Mouse (Mus musculus) MEL (cell line): ENCODE results near the gene Slc9a7. TPM values are rescaled to one million over a fixed set of nuclear protein-coding genes. Genes with fewer than 3 reads are reported as not detected.

Source experiments
- DNase-seq: peaks from one replicate; pipeline ENCODE4 v3.0.0; 2011; ENCODE audit warnings: low read depth, low spot score
- H3K27ac ChIP-seq: 2 replicates; pipeline ENCODE4 v1.5.1; 2012; ENCODE audit warnings: low read depth, mild to moderate bottlenecking, control low read depth, low read length, moderate library complexity; ENCODE audit not compliant: control insufficient read depth
- H3K27me3 ChIP-seq, 2 experiments: fragments of 150-350 bp in 1 of 2; sonication (generic) in 1 of 2; 2 replicates each; pipeline ENCODE4 v1.6.1; 2012; ENCODE audit warnings: low read length in 2 of 2, mild to moderate bottlenecking in 2 of 2, improper control_type of control experiment in 1 of 2, moderate library complexity in 1 of 2; ENCODE audit not compliant: insufficient read depth in 2 of 2, control insufficient read depth in 1 of 2
- H3K36me3 ChIP-seq, 2 experiments: 2 replicates each; pipeline ENCODE4 v1.6.1; 2012 to 2014; ENCODE audit warnings: low read length in 2 of 2, improper control_type of control experiment in 1 of 2, inconsistent platforms in 1 of 2, mild to moderate bottlenecking in 1 of 2; ENCODE audit not compliant: insufficient read depth in 2 of 2, control insufficient read depth in 1 of 2
- H3K4me1 ChIP-seq, 2 experiments: fragments of 150-350 bp in 1 of 2; sonication (generic) in 1 of 2; 2 replicates each; pipeline ENCODE4 v1.6.1; 2012; ENCODE audit warnings: low read length in 2 of 2, improper control_type of control experiment in 1 of 2, mild to moderate bottlenecking in 1 of 2; ENCODE audit not compliant: insufficient read depth in 2 of 2, control insufficient read depth in 1 of 2
- H3K4me3 ChIP-seq, 2 experiments: fragments of 150-350 bp in 1 of 2; sonication (generic) in 1 of 2; 2 replicates each; pipeline ENCODE4 v1.5.1; 2012; ENCODE audit warnings: low read depth in 2 of 2, low read length in 2 of 2, mild to moderate bottlenecking in 2 of 2, moderate library complexity in 2 of 2, control low read depth in 1 of 2, improper control_type of control experiment in 1 of 2; ENCODE audit not compliant: control insufficient read depth in 1 of 2, insufficient read depth in 1 of 2
- H3K79me2 ChIP-seq: 2 replicates; pipeline ENCODE4 v1.6.1; 2012; ENCODE audit warnings: mild to moderate bottlenecking, low read length, moderate library complexity; ENCODE audit not compliant: control insufficient read depth, poor library complexity, insufficient read depth
- H3K9ac ChIP-seq: 2 replicates; pipeline ENCODE4 v1.6.1; 2012; ENCODE audit warnings: low read depth, mild to moderate bottlenecking, control low read depth, low read length, moderate library complexity; ENCODE audit not compliant: control insufficient read depth, poor library complexity, severe bottlenecking
- H3K9me3 ChIP-seq: fragments of 150-350 bp; sonication (generic); replicated peaks from 2 replicates; pipeline ENCODE4 v1.6.1; 2012; ENCODE audit warnings: mild to moderate bottlenecking, low read length, improper control_type of control experiment, moderate library complexity; ENCODE audit not compliant: insufficient read depth
- BHLHE40 ChIP-seq: IDR thresholded peaks from 2 replicates; pipeline ENCODE4 v1.6.1; 2012; ENCODE audit warnings: low read depth, mild to moderate bottlenecking, inconsistent platforms, low read length, improper control_type of control experiment, borderline replicate concordance
- CTCF ChIP-seq, 3 experiments: IDR thresholded peaks in 2 of 3; conservative IDR thresholded peaks in 1 of 3; 2 replicates each; pipeline ENCODE4 v1.5.1; 2011 to 2012; ENCODE audit warnings: low read length in 3 of 3, low read depth in 2 of 3, mild to moderate bottlenecking in 2 of 3, improper control_type of control experiment in 1 of 3, inconsistent platforms in 1 of 3, mixed read lengths in 1 of 3, moderate library complexity in 1 of 3; ENCODE audit not compliant: control insufficient read depth in 1 of 3, insufficient read depth in 1 of 3, poor library complexity in 1 of 3, severe bottlenecking in 1 of 3
- E2F4 ChIP-seq: IDR thresholded peaks from 2 replicates; pipeline ENCODE4 v1.6.1; 2011; ENCODE audit warnings: low read depth, low read length, improper control_type of control experiment, borderline replicate concordance
- GABPA ChIP-seq: IDR thresholded peaks from 2 replicates; pipeline ENCODE4 v1.6.1; 2012; ENCODE audit warnings: low read depth, mild to moderate bottlenecking, inconsistent platforms, low read length, improper control_type of control experiment, moderate library complexity
- JUND ChIP-seq: IDR thresholded peaks from 2 replicates; pipeline ENCODE4 v1.6.1; 2011; ENCODE audit warnings: low read depth, mild to moderate bottlenecking, improper control_type of control experiment, low read length
- MAFK ChIP-seq: IDR thresholded peaks from 2 replicates; pipeline ENCODE4 v1.6.1; 2011; ENCODE audit warnings: low read depth, mild to moderate bottlenecking, low read length, improper control_type of control experiment, borderline replicate concordance
- MAZ ChIP-seq: IDR thresholded peaks from 2 replicates; pipeline ENCODE4 v1.6.1; 2012; ENCODE audit warnings: low read depth, mild to moderate bottlenecking, inconsistent platforms, low read length, improper control_type of control experiment
- NELFE ChIP-seq: IDR thresholded peaks from 2 replicates; pipeline ENCODE4 v1.6.1; 2011; ENCODE audit warnings: low read depth, low read length, improper control_type of control experiment
- NRF1 ChIP-seq: IDR thresholded peaks from 2 replicates; pipeline ENCODE4 v1.6.1; 2014; ENCODE audit warnings: low read depth, mild to moderate bottlenecking, inconsistent platforms, low read length, improper control_type of control experiment, moderate library complexity; ENCODE audit not compliant: poor library complexity, insufficient read depth, severe bottlenecking
- POLR2A ChIP-seq, 2 experiments: IDR thresholded peaks; 2 replicates each; pipeline ENCODE4 v1.6.1; 2011 to 2012; ENCODE audit warnings: low read length in 2 of 2, mild to moderate bottlenecking in 2 of 2, control low read depth in 1 of 2, improper control_type of control experiment in 1 of 2, low read depth in 1 of 2, moderate library complexity in 1 of 2; ENCODE audit not compliant: control insufficient read depth in 1 of 2, insufficient read depth in 1 of 2, poor library complexity in 1 of 2
- POLR2AphosphoS2 ChIP-seq: IDR thresholded peaks from 2 replicates; pipeline ENCODE4 v1.6.1; 2011; ENCODE audit warnings: low read length, improper control_type of control experiment
- RAD21 ChIP-seq: IDR thresholded peaks from 2 replicates; pipeline ENCODE4 v1.6.1; 2011; ENCODE audit warnings: mild to moderate bottlenecking, low read depth, low read length, improper control_type of control experiment
- RCOR1 ChIP-seq: IDR thresholded peaks from 2 replicates; pipeline ENCODE4 v1.6.1; 2012; ENCODE audit warnings: low read depth, mild to moderate bottlenecking, inconsistent platforms, low read length, improper control_type of control experiment
- SIN3A ChIP-seq: IDR thresholded peaks from 2 replicates; pipeline ENCODE4 v1.6.1; 2012; ENCODE audit warnings: low read length, improper control_type of control experiment, inconsistent platforms
- SMC3 ChIP-seq: IDR thresholded peaks from 2 replicates; pipeline ENCODE4 v1.6.1; 2011; ENCODE audit warnings: low read depth, low read length, improper control_type of control experiment
- UBTF ChIP-seq: IDR thresholded peaks from 2 replicates; pipeline ENCODE4 v1.6.1; 2012; ENCODE audit warnings: low read depth, mild to moderate bottlenecking, inconsistent platforms, low read length, improper control_type of control experiment, moderate library complexity, borderline replicate concordance; ENCODE audit not compliant: insufficient read depth
- ZKSCAN1 ChIP-seq: IDR thresholded peaks from 2 replicates; pipeline ENCODE4 v1.6.1; 2012; ENCODE audit warnings: low read depth, mild to moderate bottlenecking, inconsistent platforms, low read length, improper control_type of control experiment, moderate library complexity
- ZNF384 ChIP-seq: IDR thresholded peaks from 2 replicates; pipeline ENCODE4 v1.6.1; 2012; ENCODE audit warnings: low read depth, mild to moderate bottlenecking, inconsistent platforms, low read length, improper control_type of control experiment
- polyA plus RNA-seq, 2 experiments: library from polyadenylated mRNA; stranded (reverse) in 1 of 2; unstranded in 1 of 2; fragments of >175 nt in 1 of 2; fragments of >200 nt in 1 of 2; gene quantifications; 2 replicates each; pipeline versions ENCODE4 v1.2.1 to v1.2.4; 2012; ENCODE audit warnings: low replicate concordance in 2 of 2, low read depth in 1 of 2; ENCODE audit not compliant: insufficient read length in 2 of 2, insufficient read depth in 1 of 2, missing spikeins in 1 of 2
- total RNA-seq: library from RNA; depleted of rRNA; stranded (reverse); fragments of 300-350 nt; gene quantifications from 2 replicates; pipeline ENCODE4 v1.2.3, GENCODE M21; 2012

The Slc9a7 gene
- total and polyA plus RNA-seq, 3 experiments = not detected

DNA sequence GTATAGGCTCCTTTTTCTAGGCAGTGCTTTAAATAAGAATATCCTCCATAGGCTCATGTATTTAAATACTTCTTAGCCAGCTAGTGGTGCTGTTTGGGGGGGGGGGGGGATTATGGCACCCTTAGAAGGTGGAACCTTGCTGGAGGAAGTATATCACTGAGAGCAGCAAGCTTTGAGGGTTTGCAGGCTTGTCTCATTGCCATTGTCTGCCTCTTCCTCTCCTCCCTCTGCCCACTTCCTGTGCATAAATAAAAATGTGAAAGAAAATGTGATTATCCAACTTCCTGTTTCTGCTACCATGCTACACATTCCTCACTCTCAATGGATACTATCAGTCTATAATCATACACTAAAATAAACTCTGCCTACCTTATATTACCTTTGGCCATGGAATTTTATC is 123.2 kb downstream of the Slc9a7 start:
- H3K9me3 ChIP-seq = no peaks in the 10 kb centered on the region
- no peak overlapping the region for H3K4me3 ChIP-seq
- no peak overlapping the region for H3K27ac ChIP-seq
- no peaks in the 10 kb centered on the region for H3K79me2 ChIP-seq
- peak; percentile 15 for DNase-seq
- H3K36me3 ChIP-seq = no peaks in the 10 kb centered on the region
- no peak for TF ChIP-seq E2F4
- TF ChIP-seq MAZ = no peak
- no peak for TF ChIP-seq SMC3
- TF ChIP-seq GABPA = no peak
- no peak for TF ChIP-seq NELFE
- TF ChIP-seq RAD21 = no peak
- TF ChIP-seq MAFK = no peak
- TF ChIP-seq UBTF = no peak
- TF ChIP-seq JUND = no peak
- TF ChIP-seq NRF1 = no peak
- TF ChIP-seq RCOR1 = no peak
- no peak for TF ChIP-seq ZKSCAN1
- no peak for TF ChIP-seq POLR2A (IDR thresholded peaks at IDR 0.05; ENCODE audit: control insufficient read depth in 1 of 2, insufficient read depth in 1 of 2, low read depth in 1 of 2, low read length in 2 of 2, poor library complexity in 1 of 2)
- TF ChIP-seq POLR2AphosphoS2 = no peak
- no peak for TF ChIP-seq SIN3A
- no peak for TF ChIP-seq BHLHE40
- TF ChIP-seq ZNF384 = no peak
- TF ChIP-seq, all 39 proteins: peak for 0
- H3K9ac ChIP-seq = no peak overlapping the region
- no peaks in the 10 kb centered on the region for H3K27me3 ChIP-seq
- no peaks in the 10 kb centered on the region for H3K4me1 ChIP-seq

DNA sequence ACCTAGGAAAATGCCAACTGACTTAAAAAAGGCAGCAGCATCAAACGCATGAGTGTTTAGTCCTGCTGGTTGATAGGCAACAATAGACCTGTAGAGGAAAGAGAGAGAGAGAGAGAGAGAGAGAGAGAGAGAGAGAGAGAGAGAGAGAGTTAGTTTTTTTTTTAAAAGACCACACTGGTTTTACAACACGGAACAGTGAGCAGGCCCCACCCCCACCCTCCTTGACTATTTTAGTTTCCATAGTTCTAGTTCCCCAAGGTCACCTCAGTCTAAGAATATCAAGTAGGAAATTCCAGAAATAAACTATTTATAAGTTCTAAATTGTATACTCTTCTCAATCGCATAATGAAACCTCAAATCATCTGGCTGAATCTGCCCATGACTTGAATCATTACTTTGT is 126.6 kb downstream of the Slc9a7 start:
- Histone ChIP-seq H3K27ac (no peak overlapping the region), H3K27me3 (no peaks in the 10 kb centered on the region), H3K9ac (no peak overlapping the region), H3K4me3 (no peak overlapping the region), H3K79me2 (no peaks in the 10 kb centered on the region), H3K4me1 (no peaks in the 10 kb centered on the region), H3K36me3 (no peaks in the 10 kb centered on the region), H3K9me3 (no peaks in the 10 kb centered on the region)
- no peak for TF ChIP-seq CTCF (IDR thresholded peaks at IDR 0.05 in 2 of 3, conservative IDR thresholded peaks at IDR 0.05 in 1 of 3; ENCODE audit: control insufficient read depth in 1 of 3, insufficient read depth in 1 of 3, low read depth in 2 of 3, low read length in 3 of 3, poor library complexity in 1 of 3, severe bottlenecking in 1 of 3)
- no peak for DNase-seq
